Mouse (Mus musculus) testis, postnatal 10 days (tissue): ENCODE data around the gene Bcl10.
"Not testable (repeated sequence)": the region's sequence is repeated elsewhere in the genome, so short reads cannot be mapped to it uniquely, and the experiment has no call there.

Experiments
- DNase-seq: peaks from one replicate; pipeline ENCODE4 v3.0.0; 2021; ENCODE audit warnings: low spot score

Bcl10 gene

GRCm38 (mm10) chr3:145913942-145914341, 8.7 kb upstream of the Bcl10 start:
- not testable (repeated sequence) for DNase-seq

- no peak for DNase-seq
These were observed 6.2 kb upstream of the Bcl10 start for GRCm38 (mm10) chr3:145916374-145916773.

DNA sequence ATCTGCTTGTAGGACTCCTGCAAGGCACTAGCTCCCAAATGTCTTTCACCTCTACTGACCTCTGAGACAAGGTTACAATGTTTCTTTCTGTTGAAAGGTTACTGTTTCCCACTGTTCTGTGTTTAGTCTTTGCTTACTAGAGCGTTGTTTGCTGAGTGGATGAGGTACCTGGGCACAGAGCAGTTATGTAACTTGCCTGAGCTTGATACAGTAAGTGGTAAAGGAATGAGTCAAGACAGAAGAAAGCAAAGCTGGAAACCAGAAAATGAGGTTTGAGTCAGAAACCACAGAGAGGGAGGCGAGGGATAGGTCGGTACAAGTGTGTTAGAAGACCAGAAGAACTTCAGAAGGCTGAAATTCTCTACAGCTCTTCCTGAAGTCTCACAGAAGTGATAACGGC, 5.8 kb upstream of the Bcl10 start:
- DNase-seq: no peak

- DNase-seq: no peak
These were observed 367 bp downstream of the Bcl10 start for GRCm38 (mm10) chr3:145922971-145923370.

DNA sequence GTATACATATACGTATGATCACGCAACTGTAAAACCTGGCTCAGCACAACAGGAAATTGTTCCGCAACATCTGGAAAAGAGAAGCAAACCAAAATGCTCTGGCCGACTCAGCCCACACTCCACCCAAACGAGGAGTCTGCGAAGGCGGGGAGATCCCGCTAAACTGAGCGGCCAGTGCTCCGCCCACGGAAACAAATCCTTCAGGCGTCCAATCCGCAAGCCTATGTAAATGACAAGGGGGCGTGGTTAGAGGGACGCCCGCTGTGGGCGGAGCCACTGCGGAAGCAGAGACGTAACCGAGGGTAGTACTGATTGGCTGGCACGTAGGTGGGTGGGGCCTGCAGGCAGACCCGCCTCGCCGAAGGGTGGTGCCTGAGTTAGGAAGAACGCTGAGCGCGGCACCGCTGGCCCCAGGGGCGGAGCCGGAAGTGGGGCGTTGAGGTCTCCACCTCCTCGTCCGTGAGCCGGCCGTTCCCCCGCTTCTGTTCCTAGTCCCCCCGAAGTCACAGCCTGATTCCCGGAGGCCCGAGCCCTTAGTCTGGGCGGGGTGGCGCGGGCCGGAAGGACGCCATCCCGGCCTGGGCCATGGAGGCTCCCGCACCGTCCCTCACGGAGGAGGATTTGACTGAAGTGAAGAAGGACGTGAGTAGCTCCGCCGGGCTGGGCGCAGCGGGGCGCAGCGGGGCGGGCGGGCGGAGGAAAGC, 1.4 kb downstream of the Bcl10 start:
- DNase-seq: peak; percentile 98

DNA sequence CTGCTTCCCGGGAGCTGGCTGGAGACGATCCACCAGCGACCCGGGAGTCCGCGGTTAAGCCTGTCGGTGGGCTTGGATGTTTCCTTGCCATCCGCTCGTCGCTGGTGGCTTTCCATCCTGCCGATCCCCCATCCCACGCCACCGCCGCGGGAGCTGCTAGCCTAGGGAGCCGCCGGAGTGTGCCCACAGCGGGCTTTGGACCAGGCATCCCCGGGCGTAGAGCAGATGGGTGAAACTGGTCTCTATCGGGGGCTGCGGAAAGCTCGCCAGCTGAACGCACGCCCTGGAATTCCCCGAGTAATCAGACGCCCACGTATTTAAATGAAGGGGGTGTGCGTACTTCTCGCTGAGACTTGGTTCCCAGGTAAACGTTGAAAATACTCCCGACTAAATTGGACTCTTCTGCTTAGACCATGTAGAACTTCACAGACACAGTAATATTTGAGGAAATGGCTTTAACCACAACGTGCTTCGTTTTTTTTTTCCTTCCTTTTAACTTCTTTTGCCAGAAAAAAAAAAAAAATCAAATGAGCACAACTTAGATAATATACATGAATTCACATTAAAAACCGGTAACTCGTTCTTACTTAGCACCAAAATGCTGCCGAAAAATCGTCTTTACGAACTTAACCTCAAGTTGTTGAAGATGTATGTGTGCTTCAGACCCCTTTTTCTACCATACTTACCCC, 2.2 kb downstream of the Bcl10 start:
- peak; percentile 75 for DNase-seq

DNA sequence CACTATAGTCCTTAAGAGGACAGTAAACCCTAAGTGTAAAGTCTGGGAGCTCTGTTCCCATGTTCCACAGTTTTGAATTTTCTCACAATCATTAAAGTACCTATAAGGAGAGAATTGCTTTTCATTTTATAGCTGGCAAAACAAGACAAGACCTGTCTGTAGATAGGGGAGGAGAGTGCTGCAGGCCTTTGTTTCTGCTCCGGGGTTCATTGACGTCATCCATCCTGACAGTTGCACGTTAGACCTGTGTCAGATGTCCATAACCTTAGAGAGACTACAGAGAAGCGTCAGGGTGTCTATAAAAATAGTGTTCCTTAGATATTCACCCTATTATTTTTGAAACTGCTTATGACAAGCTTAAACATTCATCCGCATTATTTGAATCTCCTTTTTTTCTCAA, 2.9 kb downstream of the Bcl10 start:
- no peak for DNase-seq

DNA sequence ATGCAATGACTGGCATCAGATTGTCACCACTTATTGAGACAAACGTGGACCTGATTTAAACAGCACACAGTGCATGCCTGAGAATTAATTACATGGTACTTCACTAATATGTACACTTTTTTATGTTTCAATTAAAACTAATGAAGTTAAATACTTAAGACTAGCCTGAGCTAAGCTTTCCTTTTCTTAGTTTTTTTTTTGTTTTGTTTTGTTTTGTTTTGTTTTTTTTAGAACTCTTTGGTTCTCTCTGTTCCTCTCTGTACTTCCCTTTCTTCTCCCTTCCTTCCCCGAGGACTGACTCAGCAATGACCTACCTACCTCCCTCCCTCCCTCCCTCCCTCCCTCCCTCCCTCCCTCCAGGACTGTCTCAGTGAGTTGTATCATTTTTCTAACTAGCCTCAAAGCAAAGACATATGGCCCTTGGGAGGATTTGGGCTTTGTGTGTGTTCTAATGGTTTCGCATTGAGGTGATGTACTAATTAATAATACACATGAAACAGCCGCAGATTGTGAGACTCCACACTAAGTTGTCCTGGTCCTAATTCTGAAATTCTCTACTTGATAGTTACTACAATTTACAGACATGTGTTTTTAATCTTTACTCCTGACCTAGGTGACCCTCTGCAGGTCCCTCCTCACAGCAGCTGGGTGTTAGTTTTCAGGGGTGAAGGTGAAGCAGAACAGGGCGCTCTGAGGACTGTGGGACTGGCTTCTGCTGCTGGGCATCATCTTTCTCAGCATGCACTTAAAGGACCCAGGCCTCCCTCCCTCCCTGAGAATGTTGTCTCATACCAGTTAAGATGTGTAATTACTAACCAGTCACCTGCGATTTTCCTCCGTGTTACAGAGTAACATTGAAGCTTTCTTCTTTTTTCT, 7.2 kb downstream of the Bcl10 start:
- no peak for DNase-seq

- DNase-seq: no peak
These were observed 11.2 kb downstream of the Bcl10 start for GRCm38 (mm10) chr3:145933845-145934244.

DNA sequence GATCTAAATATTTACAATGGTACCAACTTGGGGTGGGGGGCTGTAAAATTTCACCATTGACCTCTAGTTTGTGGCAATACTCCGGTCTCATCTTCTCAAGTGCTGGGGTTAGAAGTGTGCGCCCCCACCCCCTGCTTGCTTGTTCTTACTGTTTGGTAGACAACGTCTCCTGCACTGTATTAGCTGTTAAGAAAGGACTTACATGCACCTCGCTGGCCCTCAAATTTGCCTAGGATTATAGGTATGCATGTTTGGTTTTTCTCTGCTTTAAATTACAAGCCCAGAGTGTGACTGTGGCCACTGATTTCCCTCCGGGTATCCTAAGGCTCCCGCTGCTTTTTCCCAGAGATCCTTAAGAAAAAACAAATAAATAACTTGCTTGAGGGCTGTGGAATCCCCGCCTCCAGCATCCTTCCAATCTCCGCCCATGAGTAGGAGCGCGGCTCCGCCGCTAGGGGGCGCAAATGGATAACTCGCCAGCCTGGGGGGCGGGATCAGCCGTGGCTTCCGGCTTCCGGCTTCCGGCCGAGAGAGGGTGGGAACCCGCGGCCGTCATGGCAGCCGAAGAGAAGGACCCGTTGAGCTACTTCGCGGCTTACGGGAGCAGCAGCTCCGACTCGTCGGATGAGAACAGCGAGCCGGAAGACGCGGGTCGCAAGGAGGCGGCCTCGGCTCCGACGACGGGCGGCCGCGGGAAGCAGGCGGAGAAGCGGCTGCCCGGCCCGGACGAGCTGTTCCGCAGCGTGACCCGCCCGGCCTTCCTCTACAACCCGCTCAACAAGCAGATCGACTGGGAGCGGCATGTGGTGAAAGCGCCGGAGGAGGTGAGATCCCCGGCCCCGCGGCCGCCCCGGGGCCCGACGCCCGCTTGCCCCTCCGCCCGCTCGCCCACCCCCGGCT, 15.2 kb downstream of the Bcl10 start, which contains the start of gene 2410004B18Rik:
Gene 2410004B18Rik (plus strand): TSS at position 510 of the 900 bp plus-strand sequence.
- DNase-seq: peak; percentile 96

DNA sequence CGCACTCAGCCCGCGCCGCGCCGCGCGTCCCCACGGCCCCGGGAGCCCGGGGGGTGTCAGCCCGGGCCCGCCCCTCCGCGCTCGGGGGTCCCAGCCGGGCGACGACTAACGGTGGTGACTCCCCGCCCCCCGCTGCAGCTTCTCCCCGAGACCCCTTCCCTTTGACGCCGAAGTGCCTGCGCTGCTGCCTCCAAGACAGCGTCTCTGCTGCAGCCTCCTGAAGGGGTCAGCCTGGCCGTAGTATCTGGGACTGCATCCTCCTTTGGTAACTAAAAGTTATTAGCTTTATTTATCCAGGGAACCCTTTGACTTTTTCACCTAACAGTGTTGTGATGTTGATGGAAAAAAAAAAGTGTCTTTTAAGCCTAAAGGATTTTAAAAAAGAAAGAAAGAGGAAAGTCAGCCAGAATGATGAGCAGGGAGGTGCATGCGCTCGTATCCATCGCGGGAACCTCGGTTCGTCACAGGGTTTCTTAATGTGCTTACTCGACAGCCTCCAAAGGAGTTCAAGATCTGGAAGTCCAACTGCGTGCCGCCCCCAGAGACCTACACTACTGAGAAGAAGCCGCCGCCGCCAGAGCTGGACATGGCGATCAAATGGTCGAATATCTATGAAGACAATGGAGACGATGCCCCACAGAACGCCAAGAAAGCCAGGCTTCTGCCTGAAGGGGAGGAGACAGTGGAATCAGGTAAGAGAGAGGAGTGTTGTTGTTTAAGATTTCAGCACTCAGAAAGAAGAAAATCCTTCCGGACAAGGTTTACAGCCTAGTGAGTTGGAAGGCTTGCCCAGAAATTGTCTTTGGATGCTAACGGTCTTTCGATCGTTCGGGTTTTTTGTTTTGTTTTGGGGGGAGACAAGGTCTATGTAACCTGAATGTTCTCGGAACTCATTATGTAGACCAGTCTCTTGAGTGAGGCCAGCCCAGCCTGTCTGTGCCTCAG, 16.1 kb downstream of the Bcl10 start:
- peak; percentile 67 for DNase-seq

GRCm38 (mm10) chr3:145939402-145939801, 16.8 kb downstream of the Bcl10 start:
- DNase-seq: no peak

DNA sequence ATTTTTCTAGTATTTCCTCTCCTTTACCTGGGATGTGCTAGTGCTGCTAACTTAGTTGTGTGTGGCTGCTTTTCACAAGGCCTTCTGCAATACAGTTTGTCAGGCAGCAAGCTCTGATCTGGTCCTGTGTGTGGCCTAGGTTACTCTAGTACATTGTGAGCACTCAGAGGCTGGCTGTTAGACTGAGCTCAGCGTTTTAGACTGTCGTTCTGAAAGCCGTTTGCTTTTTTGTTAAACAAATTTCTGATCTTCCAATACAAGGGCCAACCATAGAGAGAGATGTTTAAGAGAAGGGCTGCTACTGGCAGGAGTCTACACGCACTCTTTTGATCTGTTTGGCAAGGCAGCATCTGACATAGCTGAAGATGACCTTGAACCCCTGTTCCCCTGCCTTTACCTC, 17.4 kb downstream of the Bcl10 start:
- DNase-seq: no peak

GRCm38 (mm10) chr3:145941971-145942370, 19.4 kb downstream of the Bcl10 start:
- DNase-seq: peak; percentile 73

- DNase-seq: no peak
These were observed 21.7 kb downstream of the Bcl10 start for GRCm38 (mm10) chr3:145944348-145944747.

DNA sequence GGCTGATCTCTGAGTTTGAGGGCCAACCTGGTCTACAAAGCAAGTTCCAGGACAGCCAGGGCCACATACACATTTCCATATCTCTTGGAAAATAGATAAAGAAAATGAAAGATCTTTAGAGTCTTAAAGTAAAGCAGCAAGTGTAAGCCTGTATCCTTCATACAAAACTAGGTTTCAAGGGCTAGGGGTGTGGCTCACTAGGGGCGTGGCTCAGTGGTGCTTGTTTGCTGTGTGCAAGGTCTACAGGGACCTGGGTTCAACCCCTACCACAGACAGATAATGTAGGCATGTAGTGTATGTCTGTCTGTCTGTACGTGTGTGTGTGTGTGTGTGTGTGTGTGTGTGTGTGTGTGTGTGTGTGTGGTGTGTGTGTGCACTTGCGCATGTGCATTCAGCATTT, 23.3 kb downstream of the Bcl10 start:
- no peak for DNase-seq

GRCm38 (mm10) chr3:145946654-145947053, 24.1 kb downstream of the Bcl10 start:
- no peak for DNase-seq

DNA sequence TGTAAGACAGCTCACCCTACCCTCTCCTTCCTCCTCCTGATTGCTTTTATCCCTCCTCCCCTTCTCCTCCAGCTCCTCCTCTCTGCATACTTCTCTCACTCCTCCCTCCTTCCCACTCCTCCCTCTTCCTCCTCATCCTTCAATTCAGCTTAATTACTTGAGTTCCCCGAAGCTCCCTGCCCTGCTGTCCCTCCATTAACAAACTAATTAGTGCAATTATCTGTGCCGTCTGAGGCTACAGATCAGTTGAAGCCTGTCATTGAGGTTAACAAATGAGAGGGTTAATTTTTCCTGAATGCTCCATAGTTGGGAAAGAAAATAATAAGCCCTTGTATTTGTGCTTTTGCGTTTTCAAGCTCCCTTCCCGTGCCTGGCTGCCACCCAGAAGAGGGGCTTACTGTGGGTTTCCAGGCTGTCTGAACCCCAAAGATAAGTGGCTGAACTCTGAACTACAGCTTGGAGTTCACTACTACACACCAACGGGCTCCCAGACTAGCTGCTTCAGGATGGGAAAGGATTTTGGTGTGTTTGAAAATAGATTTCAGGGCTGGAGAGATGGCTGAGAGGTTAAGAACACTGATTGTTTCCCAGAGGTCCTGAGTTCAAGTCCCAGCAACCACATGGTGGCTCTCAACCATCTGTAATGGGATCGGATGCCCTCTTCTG, 25.1 kb downstream of the Bcl10 start:
- DNase-seq: no peak

DNA sequence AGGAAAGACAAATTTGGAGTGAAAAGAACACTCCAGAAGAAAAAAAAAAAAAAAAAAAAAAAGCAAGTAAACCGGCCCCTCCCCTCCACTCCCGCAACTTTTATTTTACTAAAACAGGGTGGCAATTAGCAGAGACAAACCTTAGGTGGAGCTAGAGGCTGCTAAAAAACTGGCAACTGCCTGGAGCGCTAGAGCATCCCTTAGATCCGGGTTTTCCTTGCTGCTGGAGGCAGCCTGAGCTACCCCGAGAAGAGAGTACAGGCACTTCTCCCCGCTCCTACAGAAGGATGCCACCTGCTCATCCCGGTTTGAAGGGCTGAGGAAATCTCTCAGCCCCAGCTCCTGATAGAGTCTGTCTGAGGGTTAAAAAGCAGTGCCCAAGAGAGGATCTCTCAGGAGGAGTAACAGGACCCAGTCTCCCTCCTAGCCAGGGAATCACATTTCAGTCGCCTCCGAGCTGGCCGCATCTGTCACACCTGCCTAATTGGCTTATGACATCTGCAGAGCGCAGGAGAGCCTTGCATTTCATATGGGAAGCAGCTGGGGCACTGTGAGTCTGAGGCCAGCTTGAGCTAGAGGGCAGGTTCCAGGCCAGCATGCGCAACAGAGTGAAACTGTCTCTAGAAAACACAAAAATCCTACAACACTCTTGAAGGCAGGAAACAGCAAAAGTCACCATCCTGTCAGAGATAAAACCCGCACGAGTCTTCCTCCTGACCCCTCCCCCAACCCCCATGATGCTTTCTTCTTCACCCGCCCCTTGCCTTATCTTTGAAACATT, 27.6 kb downstream of the Bcl10 start:
- DNase-seq: peak; percentile 52
